Mouse (Mus musculus): ENCODE measurements around the gene Gm13289.
"Not testable (repeated sequence)": the region's sequence is repeated elsewhere in the genome, so short reads cannot be mapped to it uniquely, and the experiment has no call there.

- not testable (repeated sequence) for TF ChIP-seq MYOD1 (IDR thresholded peaks at IDR 0.05; ENCODE audit: control insufficient read depth, insufficient read length, low read depth); USF1 (IDR thresholded peaks at IDR 0.05; ENCODE audit: low read depth); CTCF (IDR thresholded peaks at IDR 0.05; ENCODE audit: control insufficient read depth, insufficient read depth, insufficient read length); MAX (IDR thresholded peaks at IDR 0.05); MYOG (IDR thresholded peaks at IDR 0.05; ENCODE audit: control insufficient read depth, extremely low read depth, insufficient read length); FOSL1 (IDR thresholded peaks at IDR 0.05; ENCODE audit: insufficient read depth, low read length, poor library complexity, severe bottlenecking); CEBPB (IDR thresholded peaks at IDR 0.05; ENCODE audit: low read depth)
These were observed 20.4 kb downstream of the Gm13289 start, which contains the start of gene Gm13279 for GRCm38 (mm10) chr4:88797097-88797496.
